Mouse (Mus musculus): ENCODE measurements around the gene Eif1. TPM values are rescaled to one million over a fixed set of nuclear protein-coding genes. Genes with fewer than 3 reads are reported as not detected.
"Not testable (repeated sequence)": the region's sequence is repeated elsewhere in the genome, so short reads cannot be mapped to it uniquely, and the experiment has no call there.

Gene Eif1
- polyA plus RNA-seq, 1 experiment from 2014 or later: 1,748 TPM

DNA sequence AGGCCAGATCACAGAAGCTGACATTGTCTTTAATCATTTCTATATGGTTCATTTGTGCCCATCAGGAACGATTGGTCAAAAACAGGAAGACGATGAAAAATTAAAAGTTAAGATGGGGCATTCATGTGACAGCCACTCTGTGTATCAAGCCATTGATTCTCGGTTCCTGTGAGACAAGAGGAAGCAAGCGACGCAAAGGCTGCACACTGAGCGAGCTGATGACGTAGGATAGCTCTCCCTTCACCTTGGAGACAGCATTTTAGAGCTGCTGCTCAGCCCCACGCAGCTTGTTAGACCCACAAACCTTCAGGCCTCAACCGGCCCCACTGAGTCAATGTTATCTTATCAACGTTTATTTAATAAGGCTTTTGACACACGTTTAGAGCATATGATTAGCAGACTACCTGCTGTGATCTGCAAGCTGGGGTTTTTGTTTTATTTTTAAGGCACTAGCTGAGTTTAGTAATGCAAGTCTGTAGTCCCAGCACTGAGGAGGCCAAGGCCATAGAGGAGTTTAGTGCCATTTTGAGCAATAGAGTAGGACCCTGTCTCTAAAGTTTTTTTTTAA is 5.5 kb downstream of the Eif1 start:
- Histone ChIP-seq H3K36me3 (peaks cover 16% of the 10 kb centered on the region), H3K4me1 (peaks cover 3% of the 10 kb centered on the region), H3K4me3 (replicated peaks) (no peak overlapping the region), H3K27ac (replicated peaks) (no peak overlapping the region), H3K4me2 (replicated peaks) (no peak overlapping the region), H3K27me3 (no peaks in the 10 kb centered on the region), H3K9ac (no peak overlapping the region), H3K9me3 (replicated peaks) (no peaks in the 10 kb centered on the region)
- ATAC-seq (ENCODE audit: insufficient number of reproducible peaks, low FRiP score, low TSS enrichment, low read depth): no peak
- 85% methylated on average over 11 of the region's 11 CpGs for WGBS

DNA sequence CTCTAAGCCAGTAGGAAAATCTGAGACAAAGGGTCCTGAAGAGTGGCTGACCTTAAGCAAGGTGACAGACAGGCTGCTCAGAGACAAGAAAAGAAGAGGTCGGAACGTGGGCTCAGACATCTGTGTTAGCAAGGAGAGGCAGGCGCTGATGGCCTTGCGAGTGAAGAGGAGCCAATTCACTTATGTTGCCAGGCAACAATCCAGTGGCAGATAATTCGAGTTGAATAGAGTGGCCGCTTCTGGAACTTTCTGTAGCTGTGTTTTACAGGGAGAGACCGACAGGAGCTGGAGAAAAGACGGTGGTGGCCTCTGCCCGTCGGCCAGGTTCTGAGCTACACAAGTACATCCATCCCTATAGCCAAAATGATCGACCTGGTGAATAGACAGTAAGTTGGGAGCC is 7.6 kb downstream of the Eif1 start:
- Histone ChIP-seq H3K9me3 (replicated peaks) (no peaks in the 10 kb centered on the region), H3K27me3 (no peaks in the 10 kb centered on the region), H3K4me3 (replicated peaks) (no peak overlapping the region), H3K9ac (no peak overlapping the region), H3K4me1 (no peaks in the 10 kb centered on the region), H3K36me3 (peaks cover 4% of the 10 kb centered on the region), H3K4me2 (replicated peaks) (no peak overlapping the region), H3K27ac (replicated peaks) (no peak overlapping the region)
- WGBS: 78% methylated on average over 11 of the region's 11 CpGs
- ATAC-seq (ENCODE audit: insufficient number of reproducible peaks, low FRiP score, low TSS enrichment, low read depth): no peak

DNA sequence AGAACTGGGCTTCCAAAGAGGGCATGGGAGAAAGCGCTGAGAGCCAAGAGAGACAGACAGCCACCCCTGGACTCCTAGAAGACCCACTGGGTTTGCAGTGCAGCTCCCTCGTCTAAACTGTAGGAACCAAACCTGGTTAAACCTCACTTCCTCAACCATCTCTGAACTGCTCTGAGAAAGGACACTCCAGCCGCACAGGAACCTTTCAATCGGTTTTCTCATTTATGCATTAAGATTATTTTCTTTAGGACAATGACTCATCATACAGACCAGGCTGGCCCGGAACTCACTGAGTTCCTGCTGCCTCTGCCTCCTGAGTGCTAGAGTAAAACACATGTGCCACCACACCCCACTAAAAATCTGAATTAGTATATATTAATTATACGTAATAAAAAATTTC is 8.1 kb downstream of the Eif1 start:
- ATAC-seq (ENCODE audit: insufficient number of reproducible peaks, low FRiP score, low TSS enrichment, low read depth): no peak

DNA sequence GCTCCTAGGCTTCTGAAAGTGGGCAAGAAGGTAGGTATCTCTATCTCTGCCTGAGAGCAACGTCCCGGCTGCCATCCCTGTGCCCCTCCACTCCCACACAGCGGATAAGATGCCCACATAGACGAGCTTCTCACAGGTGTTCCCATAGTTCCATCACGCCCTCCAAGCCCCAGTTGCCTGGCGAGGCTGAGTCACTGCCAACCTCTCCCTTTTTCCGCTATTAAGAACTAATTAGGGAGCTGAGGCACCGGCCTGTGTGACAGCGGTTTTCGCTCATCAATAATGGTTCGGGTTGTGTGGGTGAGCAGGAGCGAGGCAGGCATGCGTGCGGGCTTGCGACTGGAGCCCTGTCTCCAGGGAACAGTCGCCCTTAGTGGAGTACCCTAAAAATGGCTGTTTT is 10.6 kb downstream of the Eif1 start:
- no peaks in the 10 kb centered on the region for H3K27me3 ChIP-seq
- H3K4me1 ChIP-seq: no peaks in the 10 kb centered on the region
- H3K9me3 ChIP-seq (replicated peaks): no peaks in the 10 kb centered on the region
- no peak overlapping the region for H3K4me2 ChIP-seq (replicated peaks)
- ATAC-seq (ENCODE audit: insufficient number of reproducible peaks, low FRiP score, low TSS enrichment, low read depth): no peak
- no peak overlapping the region for H3K27ac ChIP-seq (replicated peaks)
- no peaks in the 10 kb centered on the region for H3K36me3 ChIP-seq
- WGBS: 57% methylated on average over 16 of the region's 16 CpGs
- no peak overlapping the region for H3K9ac ChIP-seq
- no peak overlapping the region for H3K4me3 ChIP-seq (replicated peaks)

More for the DNA sequence above, 8.1 kb downstream of the Eif1 start:
- Histone ChIP-seq H3K9ac (no peak overlapping the region), H3K4me2 (replicated peaks) (no peak overlapping the region), H3K9me3 (replicated peaks) (no peaks in the 10 kb centered on the region), H3K27me3 (no peaks in the 10 kb centered on the region), H3K4me3 (replicated peaks) (no peak overlapping the region), H3K36me3 (no peaks in the 10 kb centered on the region; the same call in 1 of the 2 replicates), H3K4me1 (no peaks in the 10 kb centered on the region), H3K27ac (replicated peaks) (no peak overlapping the region)
- 84% methylated on average over 6 of the region's 6 CpGs for WGBS

DNA sequence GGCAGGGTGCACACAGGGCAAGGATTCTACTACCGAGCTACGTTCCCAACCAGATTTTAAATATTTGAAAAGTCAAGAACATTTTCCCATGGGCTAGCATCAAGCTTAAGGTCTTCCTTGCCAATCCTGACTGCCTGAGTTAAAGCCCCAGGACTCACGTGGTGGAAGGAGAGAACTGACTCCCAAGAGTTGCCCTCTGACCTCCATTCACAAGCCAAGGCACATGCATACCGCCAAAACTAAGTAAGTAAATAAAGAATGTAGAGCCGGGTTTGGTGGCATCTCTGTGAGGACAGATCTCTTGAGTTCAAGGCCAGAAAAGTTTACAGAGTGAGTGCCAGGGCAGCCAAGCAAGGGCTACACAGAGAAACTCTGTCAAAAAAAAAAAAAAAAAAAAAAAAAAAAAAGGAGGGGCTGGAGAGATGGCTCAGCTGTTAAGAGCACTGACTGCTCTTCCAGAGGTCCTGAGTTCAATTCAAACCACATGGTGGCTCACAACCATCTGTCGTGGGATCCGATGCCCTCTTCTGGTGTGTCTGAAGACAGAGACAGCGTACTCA is 11.2 kb downstream of the Eif1 start:
- 48% methylated on average over 8 of the region's 8 CpGs for WGBS
- not testable (repeated sequence) for H3K27ac ChIP-seq (replicated peaks); H3K9me3 ChIP-seq (replicated peaks); H3K36me3 ChIP-seq; H3K9ac ChIP-seq; H3K4me3 ChIP-seq (replicated peaks); ATAC-seq (ENCODE audit: insufficient number of reproducible peaks, low FRiP score, low TSS enrichment, low read depth); H3K4me1 ChIP-seq; H3K27me3 ChIP-seq; H3K4me2 ChIP-seq (replicated peaks)

DNA sequence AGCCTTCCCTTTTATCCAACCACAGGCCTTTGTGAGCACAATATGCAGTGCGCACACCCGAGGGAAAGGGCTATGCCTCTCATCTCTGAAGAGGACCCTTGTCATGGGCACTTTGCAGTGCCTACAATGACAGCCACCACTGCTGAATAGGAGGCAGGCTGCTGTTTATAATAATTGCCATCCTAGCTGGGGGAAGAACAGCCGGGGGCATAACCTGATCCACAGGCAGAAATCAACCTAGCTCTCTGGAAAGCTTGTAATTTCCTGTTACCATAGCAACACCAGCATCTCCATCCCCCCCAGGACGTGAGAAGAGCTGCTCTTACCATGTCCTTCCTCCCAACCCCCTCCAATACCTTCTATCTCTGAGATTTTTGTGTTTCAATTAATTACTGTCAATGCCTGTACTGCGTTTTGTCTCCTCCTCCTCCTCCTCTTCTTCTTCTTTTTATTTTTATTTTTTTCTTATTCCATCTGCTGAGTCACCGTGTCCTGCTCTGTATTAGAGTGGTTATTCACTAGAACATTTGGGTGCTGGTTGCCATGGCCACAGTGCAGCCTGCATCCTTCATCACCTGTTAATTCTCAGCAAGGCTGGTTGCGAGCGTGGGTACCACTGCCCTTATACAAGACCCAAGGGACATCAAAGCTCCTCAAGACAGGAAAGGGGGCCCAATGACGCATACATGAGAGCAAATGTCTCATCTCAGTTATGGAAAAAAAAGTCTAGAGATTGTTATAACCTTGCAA is 13.3 kb downstream of the Eif1 start:
- no peaks in the 10 kb centered on the region for H3K36me3 ChIP-seq
- H3K4me2 ChIP-seq (replicated peaks): no peak overlapping the region
- peaks cover 3% of the 10 kb centered on the region; the same call in 1 of the 2 replicates for H3K4me1 ChIP-seq
- no peaks in the 10 kb centered on the region for H3K9me3 ChIP-seq (replicated peaks)
- no peak overlapping the region for H3K4me3 ChIP-seq (replicated peaks)
- no peaks in the 10 kb centered on the region for H3K27me3 ChIP-seq
- no peak for ATAC-seq (ENCODE audit: insufficient number of reproducible peaks, low FRiP score, low TSS enrichment, low read depth)
- 45% methylated on average over 9 of the region's 9 CpGs for WGBS
- H3K9ac ChIP-seq: no peak overlapping the region
- no peak overlapping the region for H3K27ac ChIP-seq (replicated peaks)

DNA sequence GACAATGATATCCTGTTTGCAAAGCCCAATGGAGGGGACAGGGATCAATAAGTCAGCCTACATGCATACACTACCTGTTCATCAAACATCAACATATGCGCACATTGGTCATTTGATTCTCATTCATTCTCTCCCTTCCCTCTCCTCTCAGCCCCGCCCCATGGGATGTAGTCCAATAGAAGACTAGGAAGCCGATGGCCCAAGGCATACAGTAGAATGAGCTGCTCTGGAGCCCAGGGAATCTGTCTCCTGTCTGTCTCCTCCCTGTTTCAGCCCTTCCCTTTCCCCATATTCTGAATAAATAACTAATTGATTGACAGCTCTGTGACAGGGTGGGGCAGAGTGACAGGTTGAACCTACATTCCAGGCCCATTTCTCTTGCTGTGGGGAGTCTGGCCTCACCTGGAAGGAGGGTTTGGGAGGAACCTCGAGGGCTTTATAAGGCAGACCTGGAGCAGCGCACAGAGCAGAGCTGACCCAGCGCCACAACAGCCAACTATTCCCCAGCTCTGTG is 14.3 kb downstream of the Eif1 start, which contains the start of gene Gast:
Gast (plus strand) TSS at position 464 of the 514 bp plus-strand sequence.
- no peaks in the 10 kb centered on the region for H3K36me3 ChIP-seq
- no peak for ATAC-seq (ENCODE audit: insufficient number of reproducible peaks, low FRiP score, low TSS enrichment, low read depth)
- no peaks in the 10 kb centered on the region for H3K27me3 ChIP-seq
- no peak within 1 kb of the TSS for H3K27ac ChIP-seq (replicated peaks)
- 75% methylated on average over 6 of the region's 6 CpGs for WGBS
- no peaks in the 10 kb centered on the region for H3K9me3 ChIP-seq (replicated peaks)
- peaks cover 3% of the 10 kb centered on the region; the same call in 1 of the 2 replicates for H3K4me1 ChIP-seq
- H3K9ac ChIP-seq: no peak within 1 kb of the TSS
- no peak within 1 kb of the TSS for H3K4me2 ChIP-seq (replicated peaks)
- H3K4me3 ChIP-seq (replicated peaks): no peak within 1 kb of the TSS

DNA sequence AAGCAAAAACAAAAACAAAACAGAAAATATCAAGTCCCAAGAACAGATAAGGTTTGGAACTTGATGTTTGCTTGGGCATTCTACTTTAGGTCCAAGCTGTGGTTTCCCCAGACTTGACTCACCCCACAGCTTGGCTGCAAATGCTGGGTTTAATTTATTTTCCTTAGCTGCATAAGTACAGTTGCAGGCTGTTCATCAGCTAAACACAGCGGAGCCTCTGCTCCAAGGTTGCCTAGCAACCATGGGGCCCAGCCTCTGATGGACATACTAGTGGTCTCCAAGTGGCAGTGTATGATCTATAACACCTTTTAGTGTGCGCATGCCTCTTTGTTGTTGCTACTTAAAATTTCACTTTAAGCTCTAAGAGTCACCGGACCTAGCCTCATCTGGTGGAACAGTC is 16.0 kb downstream of the Eif1 start:
- Histone ChIP-seq H3K4me1 (peaks cover 3% of the 10 kb centered on the region; the same call in 1 of the 2 replicates), H3K36me3 (no peaks in the 10 kb centered on the region), H3K27me3 (no peaks in the 10 kb centered on the region), H3K9me3 (replicated peaks) (no peaks in the 10 kb centered on the region), H3K4me2 (replicated peaks) (no peak overlapping the region), H3K4me3 (replicated peaks) (no peak overlapping the region), H3K9ac (no peak overlapping the region), H3K27ac (replicated peaks) (no peak overlapping the region)
- WGBS: 57% methylated on average over 3 of the region's 3 CpGs
- ATAC-seq (ENCODE audit: insufficient number of reproducible peaks, low FRiP score, low TSS enrichment, low read depth): no peak

DNA sequence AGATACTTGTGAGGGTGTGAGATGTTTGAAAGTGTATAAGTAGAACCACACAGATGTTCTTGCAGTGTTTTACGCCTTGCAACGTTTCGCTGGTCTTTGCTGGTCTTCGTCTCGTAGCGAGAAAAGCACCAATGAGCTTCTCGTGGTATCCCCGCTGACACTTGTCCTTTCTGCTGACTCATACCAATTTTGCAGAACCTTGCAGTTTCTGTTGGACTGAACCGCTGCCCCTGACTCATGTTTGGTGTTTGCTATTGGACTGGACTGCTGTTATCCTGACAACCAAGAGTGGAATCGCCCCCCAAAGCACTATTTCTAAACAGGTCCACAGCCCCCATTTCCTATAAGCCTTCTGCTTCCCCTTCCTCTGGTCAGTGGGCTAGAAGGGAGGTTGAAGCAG is 24.6 kb downstream of the Eif1 start:
- H3K9me3 ChIP-seq (replicated peaks): no peaks in the 10 kb centered on the region
- WGBS: 87% methylated on average over 10 of the region's 10 CpGs
- H3K27me3 ChIP-seq: no peaks in the 10 kb centered on the region
- no peak overlapping the region for H3K4me2 ChIP-seq (replicated peaks)
- no peak overlapping the region for H3K9ac ChIP-seq
- no peaks in the 10 kb centered on the region for H3K36me3 ChIP-seq
- H3K27ac ChIP-seq (replicated peaks): no peak overlapping the region
- no peak overlapping the region for H3K4me3 ChIP-seq (replicated peaks)
- H3K4me1 ChIP-seq: peaks cover 3% of the 10 kb centered on the region; the same call in 1 of the 2 replicates
- no peak for ATAC-seq (ENCODE audit: insufficient number of reproducible peaks, low FRiP score, low TSS enrichment, low read depth)

DNA sequence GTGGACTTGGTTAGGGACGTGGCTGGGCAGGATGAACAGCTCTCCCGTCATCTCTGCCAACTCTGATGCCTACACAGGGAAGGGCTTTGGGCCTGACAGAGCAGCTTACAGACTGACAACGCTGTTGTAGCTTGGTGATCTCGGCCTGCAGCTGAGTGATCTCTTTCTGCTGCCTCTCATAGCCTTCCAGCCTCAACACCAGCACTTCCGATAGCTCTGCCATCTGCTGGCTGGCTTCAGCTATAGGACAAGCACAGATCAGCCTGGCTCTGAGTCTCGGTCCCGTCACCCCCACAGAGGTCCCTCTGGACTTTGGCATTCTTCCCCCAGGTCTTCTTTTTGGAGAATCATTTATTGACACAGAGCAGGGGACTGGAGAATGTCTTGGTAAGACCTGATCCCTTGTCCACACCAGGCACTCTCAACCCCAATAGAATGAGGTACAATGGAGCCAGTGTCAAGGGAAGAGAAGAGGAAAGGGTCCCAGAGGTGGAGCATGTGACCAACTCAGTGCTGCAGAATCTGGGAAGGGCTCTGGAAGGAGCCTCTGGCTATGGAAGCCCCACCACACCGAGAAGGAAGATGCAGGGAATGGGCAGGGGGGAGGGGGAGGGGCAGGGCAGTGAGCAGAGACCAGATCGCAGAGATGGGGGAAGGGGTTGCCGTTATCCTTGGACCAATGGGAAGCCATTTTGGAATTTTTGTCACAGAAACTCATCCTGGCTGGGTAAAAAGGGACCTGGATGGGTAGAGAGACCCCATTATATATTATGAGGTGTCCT is 32.6 kb downstream of the Eif1 start:
- Histone ChIP-seq H3K4me1 (peaks cover 16% of the 10 kb centered on the region), H3K36me3 (no peaks in the 10 kb centered on the region), H3K4me3 (replicated peaks) (no peak overlapping the region), H3K9ac (no peak overlapping the region), H3K9me3 (replicated peaks) (no peaks in the 10 kb centered on the region), H3K27ac (replicated peaks) (no peak overlapping the region), H3K27me3 (peaks cover 46% of the 10 kb centered on the region), H3K4me2 (replicated peaks) (no peak overlapping the region)
- WGBS: 24% methylated on average over 10 of the region's 10 CpGs
- no peak for ATAC-seq (ENCODE audit: insufficient number of reproducible peaks, low FRiP score, low TSS enrichment, low read depth)

Data from embryonic facial prominence, embryonic 15.5 days (tissue).